Mouse (Mus musculus) spleen, adult 18-20 months (tissue): Measurements from ENCODE around the gene Anln.

Experiments used
- DNase-seq, 2 experiments: peaks; one replicate each; pipeline ENCODE4 v3.0.0; 2022; ENCODE audit warnings: mixed read lengths in 2 of 2

The Anln gene

DNA sequence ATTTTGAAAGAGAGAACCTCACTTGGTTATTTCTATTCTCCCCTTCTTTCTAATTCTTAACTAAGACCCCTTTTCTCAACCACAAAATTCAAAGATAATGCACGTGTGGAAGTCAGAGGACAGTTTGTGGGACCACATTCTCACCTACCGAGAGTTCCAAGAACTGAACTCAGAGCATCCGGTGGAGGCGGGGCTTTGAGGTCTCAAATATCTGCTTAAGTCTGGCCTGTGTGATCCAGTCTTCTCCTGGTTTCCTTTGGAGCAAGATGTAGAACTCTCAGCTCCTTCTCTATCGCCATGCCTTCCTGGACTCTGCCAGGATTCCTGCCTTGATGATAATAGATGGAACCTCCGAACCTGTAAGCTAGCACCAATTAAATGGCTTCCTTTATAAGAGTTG lies 13.0 kb upstream of the Anln start:
- DNase-seq, result no peak

GRCm38 (mm10) chr9:22399021-22399420 lies 10.0 kb upstream of the Anln start:
- DNase-seq, result no peak

DNA sequence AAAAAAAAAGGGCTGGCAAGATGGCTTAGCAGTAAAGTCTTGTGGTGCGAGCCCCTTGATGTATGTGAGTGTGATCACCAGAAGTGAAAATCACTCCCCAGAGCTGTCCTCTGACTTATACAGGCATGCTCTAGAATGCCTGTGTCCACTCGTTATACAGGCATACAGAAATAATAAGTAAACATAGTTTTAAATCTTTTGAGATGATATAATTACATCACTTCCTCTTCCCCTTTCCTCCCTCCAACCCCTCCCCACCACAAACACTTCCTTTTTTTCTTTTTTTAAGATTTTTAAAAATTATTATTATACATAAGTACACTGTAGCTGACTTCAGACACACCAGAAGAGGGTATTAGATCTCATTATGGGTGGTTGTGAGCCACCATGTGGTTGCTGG lies 5.7 kb upstream of the Anln start:
- DNase-seq, result no peak

DNA sequence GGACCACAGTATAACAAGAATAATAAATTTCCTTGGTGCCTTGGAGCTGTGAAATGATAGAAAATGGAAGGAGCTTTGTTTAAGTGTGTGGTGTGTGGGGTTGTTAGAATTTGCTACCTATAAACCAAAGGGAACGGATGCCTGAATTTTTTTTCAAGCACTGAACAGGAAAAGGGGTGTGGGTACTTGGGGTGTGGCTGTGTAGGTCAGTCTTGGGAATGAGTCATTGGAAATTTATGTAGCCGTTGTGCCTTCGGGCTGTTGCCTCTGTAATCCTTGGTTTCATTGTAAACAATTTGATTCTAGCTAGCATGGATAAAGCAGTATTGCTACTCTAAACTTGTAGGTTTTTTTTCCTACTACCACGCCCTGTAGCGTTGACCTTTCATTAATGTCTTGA lies 1.4 kb upstream of the Anln start:
- no peak for DNase-seq

DNA sequence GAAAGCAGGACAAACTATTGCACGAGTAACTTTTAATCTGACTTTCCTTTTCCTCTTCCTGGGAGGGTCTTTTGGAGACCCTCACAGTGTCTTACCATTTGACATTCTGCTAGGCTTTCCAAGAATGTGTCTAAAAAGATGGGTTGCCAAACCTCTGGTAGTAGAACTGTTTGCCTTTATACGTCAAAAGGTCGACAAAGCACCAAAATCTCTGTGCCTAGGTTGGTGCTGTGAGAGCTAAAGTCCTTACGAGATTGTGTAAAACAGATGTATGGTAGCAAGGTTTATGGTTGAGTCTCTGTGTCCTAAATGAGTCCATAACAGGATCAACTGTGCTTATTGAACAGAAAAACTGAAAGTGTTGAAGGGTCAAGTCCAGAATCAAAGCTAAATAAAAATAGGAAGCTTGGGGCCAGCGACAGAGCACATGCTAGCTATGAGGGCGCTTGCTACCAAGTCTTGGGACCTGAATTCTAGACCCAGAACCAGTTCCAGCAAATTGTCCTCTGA lies 803 bp upstream of the Anln start:
- DNase-seq, result no peak

DNA sequence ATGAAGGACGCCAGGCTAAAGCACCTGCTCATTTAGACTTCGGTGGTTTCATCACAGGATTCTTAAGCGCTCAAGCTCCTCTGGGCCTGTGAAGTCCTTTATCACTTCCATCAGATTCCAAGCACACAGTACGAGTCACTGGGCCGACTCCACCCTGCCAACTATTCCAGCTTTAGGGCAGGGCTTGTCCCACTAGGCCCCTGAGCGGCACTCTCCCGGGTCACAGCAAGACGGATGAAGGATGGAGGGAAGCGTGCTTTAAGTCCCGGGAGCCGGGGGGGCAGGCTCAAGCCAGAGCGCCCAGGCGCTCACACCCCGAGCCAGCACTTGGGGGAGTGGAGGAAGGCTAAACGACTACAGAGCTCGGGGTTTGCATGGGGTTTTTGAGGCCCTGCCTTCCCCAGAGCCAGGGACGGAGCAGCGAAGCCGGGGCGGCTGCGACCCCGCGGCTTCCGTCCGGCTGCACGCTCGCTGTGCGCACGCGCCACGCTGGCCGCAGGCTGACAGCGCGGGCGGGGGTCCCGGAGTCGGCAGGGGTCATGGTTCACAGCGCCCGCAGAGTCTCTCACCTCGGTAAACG lies 497 bp downstream of the Anln start:
- DNase-seq, result peak in 1 of 2 experiments; percentile 8

GRCm38 (mm10) chr9:22387901-22388300 lies 1.1 kb downstream of the Anln start:
- no peak for DNase-seq

DNA sequence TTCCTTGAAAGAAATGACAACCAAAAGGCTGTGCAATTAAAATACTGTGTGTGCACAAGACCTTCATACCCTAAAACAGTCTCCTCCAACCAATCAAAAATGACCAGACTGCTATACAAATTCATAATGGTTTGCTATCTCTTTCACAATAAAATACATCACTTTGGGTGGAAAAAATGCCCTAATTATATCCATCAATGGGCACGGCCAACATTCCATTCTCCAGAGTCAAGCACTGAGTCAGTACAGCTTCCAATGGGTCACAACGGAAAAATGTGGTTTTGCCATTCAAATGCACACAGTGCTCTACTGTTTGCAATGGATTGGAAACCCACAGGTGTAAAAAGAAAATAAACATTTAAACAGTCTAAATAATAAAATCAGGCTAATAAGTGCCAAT lies 3.1 kb downstream of the Anln start:
- no peak for DNase-seq

GRCm38 (mm10) chr9:22376086-22376485 lies 12.9 kb downstream of the Anln start:
- no peak for DNase-seq

DNA sequence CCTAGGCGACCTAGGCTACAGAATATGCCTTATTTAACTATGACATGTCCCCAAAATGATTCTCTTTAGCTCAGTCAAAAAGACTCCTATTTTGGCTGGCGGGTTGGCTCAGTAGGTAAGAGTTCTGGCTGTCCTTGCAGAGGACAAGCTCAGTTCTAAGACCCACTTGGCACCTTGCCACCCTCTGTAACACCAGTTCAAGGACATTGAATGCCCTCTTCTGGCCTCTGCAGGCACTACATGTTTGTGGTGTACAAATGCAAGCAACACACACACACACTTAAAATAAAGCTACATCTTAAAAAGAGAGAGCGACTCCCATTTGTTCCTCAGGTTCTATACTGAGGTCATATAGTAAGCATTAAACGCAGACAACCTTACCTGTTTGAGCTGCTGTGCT lies 16.2 kb downstream of the Anln start:
- no peak for DNase-seq

GRCm38 (mm10) chr9:22368030-22368429 lies 21.0 kb downstream of the Anln start:
- no peak for DNase-seq

- no peak for DNase-seq
These were observed 22.4 kb downstream of the Anln start for GRCm38 (mm10) chr9:22366621-22367020.

DNA sequence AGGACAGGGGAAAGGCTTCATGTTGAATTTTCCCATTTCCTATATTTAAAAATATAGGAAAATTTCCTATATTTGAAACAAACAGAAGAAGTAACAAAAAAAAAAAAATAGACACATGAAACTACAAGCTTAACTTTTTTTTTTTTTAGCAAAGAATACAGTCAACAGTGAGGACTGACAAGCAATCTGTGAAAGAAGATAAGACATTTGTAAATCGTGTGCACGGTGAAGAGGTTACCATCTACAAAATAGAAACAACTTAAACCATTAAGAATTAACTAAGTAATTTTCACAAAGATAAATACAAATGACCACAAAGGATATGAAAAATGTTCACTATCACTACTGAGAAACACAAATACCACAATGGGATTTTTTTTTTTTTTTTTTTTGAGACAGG lies 22.8 kb downstream of the Anln start:
- DNase-seq, result no peak

- DNase-seq, result no peak
These were observed 28.1 kb downstream of the Anln start for GRCm38 (mm10) chr9:22360916-22361315.

GRCm38 (mm10) chr9:22355919-22356318 lies 33.1 kb downstream of the Anln start:
- DNase-seq, result no peak

GRCm38 (mm10) chr9:22353901-22354300 lies 35.1 kb downstream of the Anln start:
- DNase-seq, result no peak

DNA sequence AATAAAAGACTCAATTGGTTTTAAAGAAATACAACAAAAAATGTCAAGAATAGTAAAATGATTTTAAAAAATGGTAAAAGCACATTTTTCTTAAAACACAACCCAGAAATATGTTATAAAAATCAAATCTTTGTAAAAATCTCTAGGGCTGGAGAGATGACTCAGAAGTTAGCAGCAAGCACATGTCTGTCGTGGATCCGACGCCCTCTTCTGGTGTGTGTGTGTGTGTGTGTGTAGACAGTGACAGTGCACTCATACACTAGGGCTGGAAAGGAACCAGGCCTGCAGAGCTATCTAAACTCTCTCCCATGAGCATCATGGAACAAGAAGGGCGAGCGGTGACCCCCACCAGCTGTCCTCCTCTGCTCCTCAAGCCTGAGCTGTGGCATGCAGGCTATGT lies 35.5 kb downstream of the Anln start:
- DNase-seq, result no peak

DNA sequence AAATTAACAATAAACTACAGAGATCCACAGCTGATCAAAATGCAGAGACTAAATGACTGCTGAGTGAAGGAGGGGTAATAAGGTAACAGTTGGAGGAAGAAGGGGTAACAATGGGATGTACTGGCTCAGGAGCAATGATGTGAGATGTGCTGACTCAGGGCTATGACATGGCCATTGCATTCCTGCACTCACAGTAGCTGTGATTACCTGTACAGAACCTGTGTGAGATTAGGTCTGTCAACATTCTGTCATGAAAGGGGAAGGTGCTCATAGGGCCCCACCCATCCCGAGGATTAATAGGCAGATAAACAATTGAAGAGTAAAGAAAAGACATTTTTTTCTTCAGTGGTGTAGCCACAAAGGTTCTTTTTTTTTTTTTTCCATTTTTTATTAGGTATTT lies 48.7 kb downstream of the Anln start:
- no peak for DNase-seq

DNA sequence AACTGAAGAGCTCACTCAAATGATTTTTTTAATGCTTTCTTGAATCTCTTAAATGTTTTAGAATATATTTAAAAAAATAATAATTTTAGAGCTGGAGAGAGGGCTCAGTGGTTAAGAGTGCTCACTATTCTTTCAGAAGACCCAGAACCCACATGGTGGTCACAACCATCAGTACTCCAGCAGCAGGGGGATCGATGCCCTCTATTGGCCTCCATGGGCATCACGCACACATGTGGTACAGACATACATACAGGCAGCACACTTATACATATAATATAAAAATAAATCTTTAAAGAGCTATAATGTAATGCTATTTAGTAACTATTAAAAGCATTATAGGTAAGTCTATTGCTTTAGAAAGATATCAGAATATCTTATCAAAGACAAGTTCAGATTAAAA lies 51.8 kb downstream of the Anln start:
- DNase-seq, result no peak

DNA sequence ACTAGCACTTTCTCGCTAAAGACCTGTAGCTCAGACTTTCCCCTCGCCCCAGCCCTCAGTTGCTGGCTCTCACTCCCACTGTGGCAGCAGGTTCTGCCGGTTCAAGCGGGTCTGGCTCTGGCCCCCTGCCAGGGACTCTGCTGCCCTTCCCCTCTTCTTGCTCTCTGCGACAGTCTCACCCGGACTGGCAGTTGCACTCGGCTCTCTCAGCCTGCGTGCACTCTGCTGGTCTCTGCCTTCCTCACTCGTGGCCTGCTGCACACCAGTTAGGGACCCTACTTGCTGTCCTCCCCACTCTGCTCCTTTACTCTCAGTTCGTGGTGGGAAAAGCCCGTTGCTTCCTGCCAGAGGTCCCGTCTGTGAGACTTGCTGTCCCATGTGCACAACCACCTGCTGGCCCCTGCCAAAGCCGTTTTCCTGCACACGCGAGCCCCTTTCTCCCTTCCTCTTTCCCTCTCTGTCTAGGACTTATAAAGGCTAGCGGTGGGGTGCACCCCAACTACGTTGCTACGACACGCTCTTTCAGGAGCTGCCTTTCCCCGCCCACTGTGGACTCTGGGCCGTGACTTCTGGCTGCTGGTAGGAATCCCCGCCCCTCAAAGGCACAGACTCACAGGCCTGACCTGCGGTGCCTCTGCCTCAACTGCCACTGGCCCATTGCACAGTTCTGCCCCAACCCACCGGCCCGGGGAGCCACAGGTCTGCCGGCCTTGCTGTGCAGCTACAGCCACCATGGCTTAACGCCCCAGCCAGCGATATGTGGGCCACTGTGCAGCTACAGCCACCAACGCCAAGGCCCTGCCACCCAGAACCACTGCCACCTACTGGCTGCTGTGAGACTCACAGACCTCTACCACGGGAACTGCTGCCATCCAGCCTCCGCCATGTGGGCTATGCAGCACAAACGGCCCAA lies 61.3 kb downstream of the Anln start:
- DNase-seq, result peak; percentile 81 to 90

GRCm38 (mm10) chr9:22327099-22327474 lies 61.9 kb downstream of the Anln start:
- DNase-seq, result no peak

- no peak for DNase-seq
These were observed 64.4 kb downstream of the Anln start for GRCm38 (mm10) chr9:22324579-22324978.

DNA sequence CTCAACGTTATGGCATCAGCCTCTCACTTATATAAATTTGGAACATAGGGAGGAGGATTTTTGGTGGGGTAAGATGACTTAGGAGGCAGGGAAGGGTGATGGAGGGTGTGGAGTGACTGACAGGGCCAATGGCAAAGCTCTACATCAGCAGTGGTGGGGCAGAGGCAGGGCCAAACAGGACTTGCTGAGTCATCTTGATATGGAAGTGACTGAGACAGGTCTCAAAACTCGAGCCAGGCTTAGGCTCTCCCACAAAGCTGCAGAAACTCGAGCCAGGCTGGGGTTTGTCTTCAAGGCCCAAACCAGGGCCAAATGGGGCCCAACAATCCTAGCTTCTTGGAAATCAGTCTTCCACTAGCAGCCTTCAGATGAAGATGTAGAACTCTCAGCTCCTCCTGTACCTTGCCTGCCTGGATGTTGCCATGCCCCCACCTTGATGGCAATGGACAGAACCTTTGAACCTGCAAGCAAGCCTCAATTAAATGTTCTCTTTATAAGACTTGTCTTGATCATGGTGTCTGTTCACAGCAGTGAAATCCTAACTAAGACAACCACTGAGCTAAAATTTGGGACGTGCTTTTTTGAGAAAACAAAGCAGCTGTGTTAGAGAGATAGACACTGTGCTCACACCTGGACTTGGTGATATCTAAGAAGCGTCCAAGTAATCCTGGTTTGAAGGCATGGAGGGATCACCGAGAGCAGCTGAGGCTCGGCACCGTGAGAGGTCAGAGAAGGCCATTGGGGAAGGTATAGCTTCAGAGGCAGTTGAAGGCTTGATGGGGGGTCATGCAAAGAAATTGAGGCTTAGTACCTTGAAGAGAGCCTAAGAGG lies 66.4 kb downstream of the Anln start:
- no peak for DNase-seq

- no peak for DNase-seq
These were observed 69.9 kb downstream of the Anln start for GRCm38 (mm10) chr9:22319109-22319508.
